Mouse (Mus musculus): ENCODE results near the gene Ky. TPM values are rescaled to one million over a fixed set of nuclear protein-coding genes. Genes with fewer than 3 reads are reported as not detected.

Ky gene
- polyA plus RNA-seq, 1 experiment from 2014 or later, result 0.33 TPM

DNA sequence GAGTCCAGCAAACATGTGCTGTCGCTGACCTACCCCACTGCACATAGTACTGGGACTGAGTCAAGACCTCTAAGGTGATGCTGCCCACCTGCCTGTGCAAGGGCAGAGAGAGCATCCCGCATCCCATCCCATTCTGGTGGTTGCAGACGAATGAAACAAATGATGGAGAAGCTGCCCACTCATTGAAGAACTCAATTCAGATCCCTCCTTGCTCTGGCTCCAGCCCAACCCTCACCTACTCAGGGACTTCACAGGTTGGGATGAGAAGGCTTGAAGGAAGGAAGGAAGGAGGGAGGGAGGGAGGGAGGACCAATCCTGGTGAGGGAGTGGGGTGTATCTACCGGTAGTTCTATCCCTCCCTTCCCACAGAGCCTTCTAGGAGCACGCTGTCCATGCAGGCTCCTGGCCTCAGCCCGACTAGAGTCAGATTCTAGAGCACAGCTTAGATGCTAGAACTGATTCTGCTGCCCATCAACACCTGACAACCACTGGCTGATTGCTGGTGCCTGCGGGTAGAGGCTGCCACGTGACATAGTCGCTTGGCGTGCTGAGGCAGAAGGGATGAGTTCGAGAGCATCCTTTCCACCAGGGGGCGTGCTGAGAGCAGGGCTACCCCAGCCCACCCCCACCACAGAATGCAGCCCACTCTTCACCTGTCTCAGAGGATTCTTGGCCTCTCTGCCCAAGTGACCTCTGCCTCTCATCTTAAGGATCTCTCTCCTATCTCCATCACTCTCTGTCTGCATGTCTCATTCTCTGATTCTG lies 13.3 kb upstream of the Ky start:
- no peak overlapping the region for H3K4me2 ChIP-seq (ENCODE audit: low read length)
- no peaks in the 10 kb centered on the region for H3K27me3 ChIP-seq (replicated peaks; ENCODE audit: control insufficient read depth, insufficient read depth, low read length)
- H3K4me3 ChIP-seq (replicated peaks; ENCODE audit: low read length), result no peak overlapping the region
- no peaks in the 10 kb centered on the region for H3K36me3 ChIP-seq (ENCODE audit: control insufficient read depth, insufficient read depth)
- no peak overlapping the region for H3K27ac ChIP-seq (ENCODE audit: low read length)
- H3K4me1 ChIP-seq (replicated peaks; ENCODE audit: control insufficient read depth, insufficient read depth, low read length), result peaks cover 2% of the 10 kb centered on the region; the same call in 1 of the 2 replicates
- no peaks in the 10 kb centered on the region for H3K9me3 ChIP-seq (ENCODE audit: control insufficient read depth, low read length)
- no peak for ATAC-seq
- no peak overlapping the region for H3K9ac ChIP-seq (replicated peaks; ENCODE audit: low read depth, low read length)
- WGBS, result 45% methylated on average over 12 of the region's 12 CpGs

DNA sequence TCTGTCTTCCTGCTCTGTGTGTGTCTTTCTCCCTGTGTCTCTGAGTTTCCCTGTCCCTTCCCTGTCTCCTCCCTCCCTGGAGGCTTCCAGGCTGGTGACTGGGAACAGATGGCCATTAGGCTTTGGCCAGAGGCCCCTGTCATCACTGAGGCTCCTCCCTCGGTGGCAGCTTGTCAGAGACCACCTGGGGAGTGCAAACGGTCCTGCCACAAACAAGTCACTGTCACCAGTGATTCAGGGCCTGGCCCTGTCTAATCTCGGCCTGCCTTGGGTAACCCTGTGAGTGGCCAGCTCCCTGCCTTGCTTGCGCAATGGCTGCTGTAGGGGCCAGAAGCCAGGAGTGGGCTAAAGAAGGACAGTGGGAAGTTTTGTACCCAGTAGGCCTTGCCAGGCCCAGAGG lies 12.5 kb upstream of the Ky start:
- H3K27me3 ChIP-seq (replicated peaks; ENCODE audit: control insufficient read depth, insufficient read depth, low read length), result no peaks in the 10 kb centered on the region
- H3K4me3 ChIP-seq (replicated peaks; ENCODE audit: low read length), result no peak overlapping the region
- H3K9me3 ChIP-seq (ENCODE audit: control insufficient read depth, low read length), result no peaks in the 10 kb centered on the region
- no peak overlapping the region for H3K4me2 ChIP-seq (ENCODE audit: low read length)
- ATAC-seq, result peak; percentile 63
- H3K4me1 ChIP-seq (replicated peaks; ENCODE audit: control insufficient read depth, insufficient read depth, low read length), result peaks cover 2% of the 10 kb centered on the region; the same call in 1 of the 2 replicates
- WGBS, result 37% methylated on average over 4 of the region's 4 CpGs
- no peak overlapping the region for H3K9ac ChIP-seq (replicated peaks; ENCODE audit: low read depth, low read length)
- no peaks in the 10 kb centered on the region for H3K36me3 ChIP-seq (ENCODE audit: control insufficient read depth, insufficient read depth)
- H3K27ac ChIP-seq (ENCODE audit: low read length), result no peak overlapping the region

DNA sequence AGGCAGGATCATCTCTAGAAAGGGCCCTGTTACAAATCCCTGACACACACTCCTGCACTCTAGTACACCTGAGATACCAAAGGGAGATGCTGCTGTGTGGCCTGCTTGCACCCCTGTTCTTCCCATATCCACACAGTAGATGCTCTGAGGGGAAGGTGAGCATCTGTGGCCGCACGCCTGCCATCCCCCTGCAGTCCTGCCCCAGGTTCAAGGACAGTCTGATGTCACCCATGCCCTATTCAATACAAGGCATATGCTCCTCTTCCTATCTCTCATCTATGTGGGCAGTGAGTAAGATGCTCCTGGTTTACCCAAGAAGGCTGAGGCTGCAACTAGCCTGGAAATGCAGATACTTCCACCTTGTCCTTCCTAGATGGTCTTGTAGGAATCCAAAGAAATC lies 11.6 kb upstream of the Ky start:
- ATAC-seq, result no peak
- H3K4me2 ChIP-seq (ENCODE audit: low read length), result no peak overlapping the region
- H3K27ac ChIP-seq (ENCODE audit: low read length), result no peak overlapping the region
- no peak overlapping the region for H3K4me3 ChIP-seq (replicated peaks; ENCODE audit: low read length)
- H3K4me1 ChIP-seq (replicated peaks; ENCODE audit: control insufficient read depth, insufficient read depth, low read length), result peaks cover 2% of the 10 kb centered on the region; the same call in 1 of the 2 replicates
- WGBS, result 100% methylated on average over 2 of the region's 2 CpGs
- no peaks in the 10 kb centered on the region for H3K9me3 ChIP-seq (ENCODE audit: control insufficient read depth, low read length)
- no peak overlapping the region for H3K9ac ChIP-seq (replicated peaks; ENCODE audit: low read depth, low read length)
- H3K27me3 ChIP-seq (replicated peaks; ENCODE audit: control insufficient read depth, insufficient read depth, low read length), result no peaks in the 10 kb centered on the region
- H3K36me3 ChIP-seq (ENCODE audit: control insufficient read depth, insufficient read depth), result no peaks in the 10 kb centered on the region

DNA sequence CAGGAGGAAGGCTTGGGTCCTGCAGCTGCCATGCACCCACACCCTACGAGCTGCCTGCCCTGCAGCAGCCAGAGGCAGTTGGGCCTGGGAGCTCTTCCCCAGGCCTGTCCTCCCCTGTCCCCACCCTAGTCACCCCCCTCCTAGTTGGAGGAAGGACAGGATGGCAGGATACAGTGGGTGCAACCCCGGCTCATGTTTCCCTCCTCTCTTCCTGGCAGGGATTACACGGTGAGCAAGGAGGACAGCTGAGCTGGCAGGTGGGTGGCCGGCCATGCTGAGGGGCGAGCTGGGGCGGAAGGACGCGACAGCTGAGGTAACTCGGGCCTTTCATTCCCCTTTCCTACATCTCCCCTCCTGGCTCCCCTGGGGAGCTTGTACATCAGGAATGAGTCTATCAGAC lies 11.1 kb upstream of the Ky start:
- Histone ChIP-seq H3K4me1 (replicated peaks; ENCODE audit: control insufficient read depth, insufficient read depth, low read length) (peaks cover 2% of the 10 kb centered on the region; the same call in 1 of the 2 replicates), H3K9ac (replicated peaks; ENCODE audit: low read depth, low read length) (no peak overlapping the region), H3K4me3 (replicated peaks; ENCODE audit: low read length) (no peak overlapping the region), H3K27ac (ENCODE audit: low read length) (no peak overlapping the region), H3K36me3 (ENCODE audit: control insufficient read depth, insufficient read depth) (no peaks in the 10 kb centered on the region), H3K4me2 (ENCODE audit: low read length) (no peak overlapping the region), H3K27me3 (replicated peaks; ENCODE audit: control insufficient read depth, insufficient read depth, low read length) (no peaks in the 10 kb centered on the region), H3K9me3 (ENCODE audit: control insufficient read depth, low read length) (no peaks in the 10 kb centered on the region)
- WGBS, result 80% methylated on average over 9 of the region's 9 CpGs
- no peak for ATAC-seq

DNA sequence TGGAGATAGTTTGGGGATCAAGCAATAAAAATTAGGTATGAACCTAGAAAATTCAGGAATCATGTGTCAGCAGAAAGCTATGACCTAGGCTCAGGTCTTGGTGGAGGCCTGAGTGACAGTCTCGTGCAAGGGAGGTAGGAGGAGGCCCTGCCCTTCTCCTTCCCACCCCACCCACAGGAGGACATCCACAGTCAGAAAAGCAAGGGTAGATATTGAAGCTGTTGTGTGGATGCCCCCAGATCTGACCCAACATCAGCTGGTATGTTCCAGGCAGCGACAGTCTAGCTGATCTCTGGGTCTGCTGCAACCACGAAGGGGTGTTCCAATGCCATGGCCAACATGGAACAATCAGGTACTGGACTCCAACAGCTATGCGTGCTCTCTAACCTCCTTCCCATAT lies 10.3 kb upstream of the Ky start:
- WGBS, result 82% methylated on average over 4 of the region's 4 CpGs
- H3K27ac ChIP-seq (ENCODE audit: low read length), result no peak overlapping the region

DNA sequence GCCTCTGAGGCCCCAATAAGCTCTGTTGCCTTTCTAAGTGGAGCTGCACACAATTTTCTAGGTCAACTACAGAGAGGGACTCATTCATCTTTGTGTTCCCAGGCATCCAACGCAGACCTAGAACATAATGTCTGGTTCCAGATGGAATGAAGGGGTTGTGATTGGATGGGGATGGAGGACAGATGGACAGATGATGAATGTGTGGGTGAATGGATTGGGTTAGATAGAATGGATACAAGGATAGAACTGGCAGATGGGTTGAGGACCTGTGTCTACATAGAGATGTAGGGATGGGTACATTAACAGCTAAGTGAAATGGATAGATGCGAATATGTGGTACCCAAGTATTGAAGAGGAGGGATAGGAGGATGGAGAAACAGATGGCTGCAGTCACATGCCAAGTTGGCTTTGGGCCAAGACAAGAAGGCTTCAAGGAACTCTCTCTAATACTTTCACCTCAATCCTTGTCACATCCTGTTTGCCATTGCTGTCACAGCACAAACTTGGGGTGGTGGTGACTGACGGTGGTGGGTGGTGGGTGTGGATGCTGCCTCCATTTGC lies 9.0 kb upstream of the Ky start:
- no peak for ATAC-seq
- Histone ChIP-seq H3K27me3 (replicated peaks; ENCODE audit: control insufficient read depth, insufficient read depth, low read length) (no peaks in the 10 kb centered on the region), H3K4me3 (replicated peaks; ENCODE audit: low read length) (no peak overlapping the region), H3K36me3 (ENCODE audit: control insufficient read depth, insufficient read depth) (no peaks in the 10 kb centered on the region), H3K4me1 (replicated peaks; ENCODE audit: control insufficient read depth, insufficient read depth, low read length) (peaks cover 2% of the 10 kb centered on the region; the same call in 1 of the 2 replicates), H3K4me2 (ENCODE audit: low read length) (no peak overlapping the region), H3K27ac (ENCODE audit: low read length) (no peak overlapping the region), H3K9me3 (ENCODE audit: control insufficient read depth, low read length) (no peaks in the 10 kb centered on the region), H3K9ac (replicated peaks; ENCODE audit: low read depth, low read length) (no peak overlapping the region)
- WGBS, result 63% methylated on average over 3 of the region's 3 CpGs

More for the DNA sequence above, 10.3 kb upstream of the Ky start:
- Histone ChIP-seq H3K9me3 (ENCODE audit: control insufficient read depth, low read length) (no peaks in the 10 kb centered on the region), H3K9ac (replicated peaks; ENCODE audit: low read depth, low read length) (no peak overlapping the region), H3K4me2 (ENCODE audit: low read length) (no peak overlapping the region), H3K27me3 (replicated peaks; ENCODE audit: control insufficient read depth, insufficient read depth, low read length) (no peaks in the 10 kb centered on the region), H3K4me3 (replicated peaks; ENCODE audit: low read length) (no peak overlapping the region), H3K4me1 (replicated peaks; ENCODE audit: control insufficient read depth, insufficient read depth, low read length) (peaks cover 2% of the 10 kb centered on the region; the same call in 1 of the 2 replicates), H3K36me3 (ENCODE audit: control insufficient read depth, insufficient read depth) (no peaks in the 10 kb centered on the region)
- ATAC-seq, result no peak

DNA sequence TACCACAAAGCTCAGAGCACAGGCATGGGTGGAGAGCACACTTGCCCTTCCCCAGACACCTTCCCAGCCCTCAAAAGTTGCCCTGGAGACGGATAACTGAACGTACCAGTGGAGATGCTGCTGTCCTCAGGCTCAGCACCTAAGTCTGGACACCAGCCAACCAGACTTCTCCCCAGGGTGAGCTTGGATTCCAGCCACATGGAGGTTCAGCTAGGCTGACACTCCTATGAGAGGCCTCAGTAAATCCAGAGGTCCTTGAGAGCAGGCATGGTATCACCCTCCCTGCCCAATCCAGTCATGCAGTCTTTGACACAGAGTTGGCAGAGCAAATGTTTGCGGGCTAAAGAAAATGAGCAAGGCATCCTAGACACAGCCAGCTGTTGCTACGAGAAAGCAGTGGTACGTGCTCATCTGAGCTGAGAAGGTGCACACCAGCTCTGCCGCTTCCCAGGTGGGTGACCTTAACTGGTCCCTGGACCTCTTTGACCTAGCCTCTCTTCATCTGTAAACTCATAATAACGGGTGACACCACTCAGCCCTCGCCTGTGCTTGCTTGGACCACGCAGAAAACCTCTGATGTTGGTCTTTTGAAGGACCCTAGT lies 8.4 kb upstream of the Ky start:
- H3K4me2 ChIP-seq (ENCODE audit: low read length), result no peak overlapping the region
- WGBS, result 91% methylated on average over 9 of the region's 9 CpGs

DNA sequence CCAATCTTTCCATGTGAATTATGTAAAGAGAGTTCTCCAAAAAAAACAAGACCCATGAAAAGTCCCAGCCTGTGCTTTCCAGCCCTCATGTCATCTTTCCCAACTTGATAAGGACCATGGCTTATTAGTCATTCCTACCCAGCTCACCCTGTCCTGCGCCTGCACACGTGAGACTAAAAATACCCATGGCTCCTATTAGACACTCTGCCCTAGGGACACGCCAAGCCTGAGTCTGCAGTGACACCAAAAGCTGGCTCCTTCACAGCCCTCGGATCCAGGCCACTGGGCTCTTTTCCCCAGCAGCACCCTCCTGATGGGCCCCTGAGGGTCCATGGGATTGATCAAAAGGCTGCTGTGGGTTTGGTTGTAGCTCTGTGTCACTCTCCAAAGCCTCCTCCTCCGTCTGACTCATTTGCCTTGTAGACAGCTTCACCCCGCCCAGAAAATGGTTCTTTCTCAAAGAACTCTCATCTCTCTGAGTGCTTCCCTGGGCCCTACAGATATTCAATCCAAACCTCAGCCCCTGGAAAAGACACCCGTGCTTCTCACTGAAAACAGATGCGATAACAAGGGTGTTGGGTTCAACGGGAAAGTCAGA lies 7.6 kb upstream of the Ky start:
- Histone ChIP-seq H3K9ac (replicated peaks; ENCODE audit: low read depth, low read length) (no peak overlapping the region), H3K4me2 (ENCODE audit: low read length) (no peak overlapping the region), H3K4me3 (replicated peaks; ENCODE audit: low read length) (no peak overlapping the region), H3K9me3 (ENCODE audit: control insufficient read depth, low read length) (no peaks in the 10 kb centered on the region), H3K36me3 (ENCODE audit: control insufficient read depth, insufficient read depth) (no peaks in the 10 kb centered on the region), H3K4me1 (replicated peaks; ENCODE audit: control insufficient read depth, insufficient read depth, low read length) (peaks cover 1% of the 10 kb centered on the region; the same call in 1 of the 2 replicates), H3K27me3 (replicated peaks; ENCODE audit: control insufficient read depth, insufficient read depth, low read length) (no peaks in the 10 kb centered on the region), H3K27ac (ENCODE audit: low read length) (no peak overlapping the region)
- ATAC-seq, result no peak
- 91% methylated on average over 9 of the region's 9 CpGs for WGBS

More for the DNA sequence above, 8.4 kb upstream of the Ky start:
- H3K27me3 ChIP-seq (replicated peaks; ENCODE audit: control insufficient read depth, insufficient read depth, low read length), result no peaks in the 10 kb centered on the region
- no peak overlapping the region for H3K9ac ChIP-seq (replicated peaks; ENCODE audit: low read depth, low read length)
- no peaks in the 10 kb centered on the region for H3K9me3 ChIP-seq (ENCODE audit: control insufficient read depth, low read length)
- no peak overlapping the region for H3K27ac ChIP-seq (ENCODE audit: low read length)
- no peak overlapping the region for H3K4me3 ChIP-seq (replicated peaks; ENCODE audit: low read length)
- no peak for ATAC-seq
- peaks cover 2% of the 10 kb centered on the region; the same call in 1 of the 2 replicates for H3K4me1 ChIP-seq (replicated peaks; ENCODE audit: control insufficient read depth, insufficient read depth, low read length)
- H3K36me3 ChIP-seq (ENCODE audit: control insufficient read depth, insufficient read depth), result no peaks in the 10 kb centered on the region

DNA sequence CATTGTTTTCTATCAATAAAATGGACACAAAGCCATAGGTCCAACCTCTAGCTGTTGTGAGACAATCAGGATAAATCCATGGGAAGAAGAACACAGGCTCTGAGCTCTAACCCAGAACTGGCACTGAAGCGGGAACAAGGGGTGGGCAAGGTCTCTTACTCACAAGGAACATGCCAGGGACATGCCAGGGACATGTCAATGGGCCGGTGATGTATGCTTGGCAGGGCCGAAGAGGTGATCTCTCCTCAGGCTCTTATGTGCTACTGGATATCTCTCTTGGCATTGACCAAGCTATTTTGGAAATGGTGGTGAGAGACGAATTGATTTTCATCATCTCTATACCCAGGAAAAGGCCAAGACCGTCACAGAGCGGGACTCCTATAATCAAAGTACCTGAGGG lies 6.8 kb upstream of the Ky start:
- Histone ChIP-seq H3K4me3 (replicated peaks; ENCODE audit: low read length) (no peak overlapping the region), H3K27ac (ENCODE audit: low read length) (no peak overlapping the region), H3K27me3 (replicated peaks; ENCODE audit: control insufficient read depth, insufficient read depth, low read length) (no peaks in the 10 kb centered on the region), H3K4me1 (replicated peaks; ENCODE audit: control insufficient read depth, insufficient read depth, low read length) (no peaks in the 10 kb centered on the region), H3K9ac (replicated peaks; ENCODE audit: low read depth, low read length) (no peak overlapping the region), H3K36me3 (ENCODE audit: control insufficient read depth, insufficient read depth) (no peaks in the 10 kb centered on the region), H3K4me2 (ENCODE audit: low read length) (no peak overlapping the region), H3K9me3 (ENCODE audit: control insufficient read depth, low read length) (no peaks in the 10 kb centered on the region)
- 93% methylated on average over 6 of the region's 6 CpGs for WGBS
- no peak for ATAC-seq

Measured in forebrain, embryonic 16.5 days (tissue).